Mouse (Mus musculus): ENCODE measurements around the gene Catsperz.

- no peak for TF ChIP-seq ZC3H11A (IDR thresholded peaks at IDR 0.05; ENCODE audit: borderline replicate concordance, low read depth, low read length)
- no peak for TF ChIP-seq CHD2 (IDR thresholded peaks at IDR 0.05; ENCODE audit: low read depth, low read length)
- TF ChIP-seq MAFK (IDR thresholded peaks at IDR 0.05; ENCODE audit: insufficient read depth, low read depth, low read length): no peak
Measured at GRCm38 (mm10) chr19:6970460-6971085, 45.4 kb upstream of the Catsperz start.

Measured in ES-E14 (cell line).